Mouse (Mus musculus): ENCODE data around the gene Olfr1420. TPM values are rescaled to one million over a fixed set of nuclear protein-coding genes. Genes with fewer than 3 reads are reported as not detected.
"Not testable (repeated sequence)": the region's sequence is repeated elsewhere in the genome, so short reads cannot be mapped to it uniquely, and the experiment has no call there.

Olfr1420 gene
- polyA plus RNA-seq, 1 experiment, result not detected

DNA sequence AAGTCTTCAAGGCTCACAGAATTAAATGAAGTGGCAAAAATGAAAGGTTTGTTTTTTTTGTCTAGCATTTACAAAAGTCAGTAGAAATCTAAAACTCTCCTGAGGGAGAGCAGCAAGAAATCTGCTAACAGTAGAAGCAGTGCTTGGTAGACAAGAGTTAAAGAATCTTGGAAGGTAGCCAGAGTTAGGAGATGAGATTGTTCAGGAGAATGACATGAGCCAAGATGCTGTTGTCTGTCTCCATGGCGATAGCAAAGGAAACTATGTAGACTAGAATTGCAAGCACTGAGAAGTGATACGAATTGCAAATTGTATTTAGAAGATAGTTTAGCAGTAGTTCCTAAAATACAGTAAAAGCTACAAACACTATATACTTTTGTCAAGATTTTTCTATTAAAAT, 29.4 kb downstream of the Olfr1420 start:
- Histone ChIP-seq H3K27me3 (ENCODE audit: control insufficient read depth, insufficient read depth, low read length) (no peaks in the 10 kb centered on the region), H3K4me3 (ENCODE audit: low read depth, low read length) (no peak overlapping the region), H3K4me1 (ENCODE audit: control insufficient read depth, insufficient read depth, insufficient read length, low read length) (peaks cover 3% of the 10 kb centered on the region; the same call in 1 of the 2 replicates), H3K36me3 (ENCODE audit: control insufficient read depth, insufficient read depth, low read length) (peaks cover 28% of the 10 kb centered on the region), H3K27ac (ENCODE audit: insufficient read depth, low read depth, low read length) (no peak overlapping the region)
- 12% methylated on average over 2 of the region's 2 CpGs for WGBS
- TF ChIP-seq POLR2A (IDR thresholded peaks at IDR 0.05; ENCODE audit: low read depth, low read length) (no peak), CTCF (IDR thresholded peaks at IDR 0.05; ENCODE audit: extremely low read depth, insufficient read length, insufficient replicate concordance, low read depth, low read length) (no peak)

DNA sequence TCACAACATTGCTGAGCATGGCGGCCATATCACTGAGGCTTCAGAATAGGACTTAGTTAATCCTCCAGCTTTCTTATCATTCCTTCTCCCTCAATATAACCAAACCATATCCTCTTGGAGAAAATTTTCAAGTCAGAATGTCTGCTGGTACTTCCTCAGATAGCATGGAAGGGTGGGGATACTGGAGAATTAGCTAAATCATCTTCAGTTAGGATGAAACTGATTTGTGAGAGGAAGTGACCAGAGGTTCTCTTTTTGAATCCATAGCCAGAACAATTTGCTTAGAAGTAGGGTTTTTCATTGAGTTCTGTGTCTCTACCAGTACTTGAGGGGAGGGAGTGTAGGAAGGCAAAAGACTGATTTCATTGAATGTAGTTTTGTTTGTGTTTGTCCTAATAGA, 35.7 kb downstream of the Olfr1420 start:
- TF ChIP-seq CTCF (IDR thresholded peaks at IDR 0.05; ENCODE audit: extremely low read depth, insufficient read length, insufficient replicate concordance, low read depth, low read length) (no peak), POLR2A (IDR thresholded peaks at IDR 0.05; ENCODE audit: low read depth, low read length) (no peak)
- Histone ChIP-seq H3K4me1 (ENCODE audit: control insufficient read depth, insufficient read depth, insufficient read length, low read length) (no peaks in the 10 kb centered on the region), H3K4me3 (ENCODE audit: low read depth, low read length) (no peak overlapping the region), H3K27me3 (ENCODE audit: control insufficient read depth, insufficient read depth, low read length) (no peaks in the 10 kb centered on the region), H3K36me3 (ENCODE audit: control insufficient read depth, insufficient read depth, low read length) (peaks cover 60% of the 10 kb centered on the region), H3K27ac (ENCODE audit: insufficient read depth, low read depth, low read length) (no peak overlapping the region)
- 91% methylated on average over 1 of the region's 1 CpGs for WGBS

DNA sequence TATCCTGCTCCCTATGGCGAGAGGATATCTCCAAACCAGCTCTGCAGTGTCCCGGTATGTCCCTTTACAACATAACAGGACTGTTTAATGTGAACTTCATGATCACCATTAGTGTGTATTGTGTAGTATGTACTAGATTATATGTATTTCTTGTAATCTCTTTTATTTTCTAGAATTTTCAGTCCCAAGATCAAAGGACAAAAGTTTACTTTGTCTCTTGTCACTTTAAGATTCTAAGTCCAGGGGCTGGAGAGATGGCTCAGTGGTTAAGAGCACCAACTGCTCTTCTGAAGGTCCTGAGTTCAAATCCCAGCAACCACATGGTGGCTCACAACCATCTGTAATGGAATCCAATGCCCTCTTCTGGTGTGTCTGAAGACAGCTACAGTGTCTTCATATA, 36.1 kb downstream of the Olfr1420 start:
- WGBS, result 95% methylated on average over 2 of the region's 2 CpGs
- H3K4me3 ChIP-seq (ENCODE audit: low read depth, low read length); H3K27ac ChIP-seq (ENCODE audit: insufficient read depth, low read depth, low read length); H3K4me1 ChIP-seq (ENCODE audit: control insufficient read depth, insufficient read depth, insufficient read length, low read length); H3K27me3 ChIP-seq (ENCODE audit: control insufficient read depth, insufficient read depth, low read length): not testable (repeated sequence)
- H3K36me3 ChIP-seq (ENCODE audit: control insufficient read depth, insufficient read depth, low read length), result peaks cover 57% of the 10 kb centered on the region

DNA sequence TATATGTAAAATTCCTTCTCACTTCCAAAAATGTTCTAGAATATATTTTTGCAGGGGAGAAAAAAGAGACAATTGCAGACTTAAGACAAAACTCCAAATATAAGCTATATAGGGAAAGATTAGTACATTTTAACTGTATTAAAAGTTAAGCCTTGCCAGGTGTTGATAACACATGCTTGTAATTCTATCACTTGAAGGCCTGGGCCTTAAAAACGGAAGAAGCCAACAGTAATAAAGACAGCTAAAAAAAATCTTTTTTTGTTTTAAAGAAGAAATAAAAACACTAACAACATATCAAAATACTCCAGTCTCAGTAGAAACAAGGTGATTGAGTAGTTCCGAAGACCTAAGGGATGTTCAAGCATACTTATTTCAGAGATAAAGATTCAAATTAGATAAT, 40.0 kb downstream of the Olfr1420 start:
- no peak for TF ChIP-seq POLR2A (IDR thresholded peaks at IDR 0.05; ENCODE audit: low read depth, low read length)
- no peak for TF ChIP-seq CTCF (IDR thresholded peaks at IDR 0.05; ENCODE audit: extremely low read depth, insufficient read length, insufficient replicate concordance, low read depth, low read length)

DNA sequence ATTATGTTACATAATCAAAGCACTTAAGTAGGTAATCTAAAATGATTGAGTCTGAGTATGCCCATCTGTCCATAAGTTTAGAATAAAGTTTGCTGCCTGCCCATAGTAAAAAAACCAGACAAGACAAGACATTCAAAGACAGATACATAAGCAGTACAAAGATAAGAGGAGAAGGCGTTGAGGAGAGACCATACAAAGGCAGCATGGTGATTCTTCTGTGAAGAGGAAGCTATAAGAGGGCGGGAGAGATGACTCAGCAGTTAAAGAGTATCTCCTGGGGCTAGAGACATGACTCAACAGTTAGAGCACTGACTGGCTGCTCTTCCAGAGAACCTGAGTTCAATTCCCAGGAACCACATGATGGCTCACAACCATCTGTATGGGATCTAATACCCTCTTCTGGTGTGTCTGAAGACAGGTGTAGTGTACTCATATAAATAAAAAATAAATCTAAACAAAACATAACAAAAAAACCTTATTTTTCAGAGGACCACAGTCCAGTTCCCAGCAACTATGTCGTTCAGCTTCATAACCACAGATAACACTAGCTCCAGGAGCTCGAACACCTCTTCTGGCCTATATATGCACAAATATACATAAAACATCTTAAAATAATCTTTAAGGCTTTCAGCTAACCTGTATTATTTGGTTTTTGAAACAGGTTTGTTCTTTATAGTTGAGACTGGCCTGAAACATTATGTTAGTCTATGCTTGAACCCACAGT, 41.8 kb downstream of the Olfr1420 start:
- H3K27ac ChIP-seq (ENCODE audit: insufficient read depth, low read depth, low read length), result no peak overlapping the region
- 86% methylated on average over 4 of the region's 4 CpGs for WGBS
- no peak overlapping the region for H3K4me3 ChIP-seq (ENCODE audit: low read depth, low read length)
- H3K4me1 ChIP-seq (ENCODE audit: control insufficient read depth, insufficient read depth, insufficient read length, low read length), result no peaks in the 10 kb centered on the region
- TF ChIP-seq POLR2A (IDR thresholded peaks at IDR 0.05; ENCODE audit: low read depth, low read length), result no peak
- H3K27me3 ChIP-seq (ENCODE audit: control insufficient read depth, insufficient read depth, low read length), result no peaks in the 10 kb centered on the region
- H3K36me3 ChIP-seq (ENCODE audit: control insufficient read depth, insufficient read depth, low read length), result peaks cover 64% of the 10 kb centered on the region

More for the DNA sequence above, 40.0 kb downstream of the Olfr1420 start:
- H3K27ac ChIP-seq (ENCODE audit: insufficient read depth, low read depth, low read length), result no peak overlapping the region
- H3K4me3 ChIP-seq (ENCODE audit: low read depth, low read length), result no peak overlapping the region
- H3K4me1 ChIP-seq (ENCODE audit: control insufficient read depth, insufficient read depth, insufficient read length, low read length), result no peaks in the 10 kb centered on the region
- peaks cover 62% of the 10 kb centered on the region for H3K36me3 ChIP-seq (ENCODE audit: control insufficient read depth, insufficient read depth, low read length)
- H3K27me3 ChIP-seq (ENCODE audit: control insufficient read depth, insufficient read depth, low read length), result no peaks in the 10 kb centered on the region
- WGBS, result 84% methylated on average over 2 of the region's 2 CpGs

DNA sequence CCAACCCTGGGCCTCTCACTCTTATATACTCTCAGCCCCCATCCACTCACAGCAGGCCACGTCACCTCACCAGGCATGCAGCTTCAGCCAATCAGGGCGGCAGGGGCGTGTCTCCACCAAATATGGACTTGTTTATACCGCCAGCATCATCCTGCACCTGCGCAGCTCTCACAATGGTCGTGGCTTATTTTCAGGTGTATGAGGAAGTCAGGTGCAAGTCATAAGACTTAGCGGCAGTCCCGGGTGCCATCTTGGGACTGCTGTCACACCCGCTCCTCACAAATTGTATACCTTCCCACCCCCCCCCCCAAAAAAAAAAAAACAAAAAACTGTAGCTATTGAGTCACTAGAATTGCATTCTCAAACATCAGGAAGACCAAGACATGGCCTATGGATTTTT, 60.1 kb downstream of the Olfr1420 start:
- H3K4me3 ChIP-seq (ENCODE audit: low read depth, low read length); H3K27ac ChIP-seq (ENCODE audit: insufficient read depth, low read depth, low read length); H3K27me3 ChIP-seq (ENCODE audit: control insufficient read depth, insufficient read depth, low read length); H3K4me1 ChIP-seq (ENCODE audit: control insufficient read depth, insufficient read depth, insufficient read length, low read length): not testable (repeated sequence)
- WGBS, result 95% methylated on average over 9 of the region's 9 CpGs
- H3K36me3 ChIP-seq (ENCODE audit: control insufficient read depth, insufficient read depth, low read length), result peaks cover 27% of the 10 kb centered on the region

Other genes starting within 250 kb of the Olfr1420 start
- gene Ms4a3, start 245.7 kb upstream of the Olfr1420 start, polyA plus RNA-seq (2012; rRNA removed), result not detected in 2 replicates
- not detected in 2 replicates for gene Oosp2, start 226.0 kb upstream of the Olfr1420 start, polyA plus RNA-seq (2012; rRNA removed)
- 0.38 TPM in 1 of 2 replicates, not detected in the other for gene Oosp1, start 195.4 kb upstream of the Olfr1420 start, polyA plus RNA-seq (2012; rRNA removed)
- not detected in 2 replicates for gene Oosp3, start 189.5 kb upstream of the Olfr1420 start, polyA plus RNA-seq (2012; rRNA removed)
- gene Gif, start 139.0 kb upstream of the Olfr1420 start, polyA plus RNA-seq (2012; rRNA removed), result 0.09 and 8.4 TPM in 2 replicates
- gene Mrpl16, start 116.2 kb upstream of the Olfr1420 start, polyA plus RNA-seq (2012; rRNA removed), result 1.8 and 4.0 TPM in 2 replicates
- 12.7 and 38.0 TPM in 2 replicates for gene Stx3, start 67.2 kb upstream of the Olfr1420 start, polyA plus RNA-seq (2012; rRNA removed)
- not detected in 2 replicates for gene Olfr1417, start 47.3 kb upstream of the Olfr1420 start, polyA plus RNA-seq (2012; rRNA removed)
- gene Olfr1418, start 25.5 kb upstream of the Olfr1420 start, polyA plus RNA-seq (2012; rRNA removed), result not detected in 2 replicates
- not detected in 2 replicates for gene Olfr1419, start 11.5 kb upstream of the Olfr1420 start, polyA plus RNA-seq (2012; rRNA removed)
- gene Patl1, start 25.8 kb downstream of the Olfr1420 start, polyA plus RNA-seq (2012; rRNA removed), result 6.6 and 12.2 TPM in 2 replicates
- gene Osbp, start 79.4 kb downstream of the Olfr1420 start, polyA plus RNA-seq (2012; rRNA removed), result 7.0 and 12.0 TPM in 2 replicates
- gene Olfr1423, start 154.8 kb downstream of the Olfr1420 start, polyA plus RNA-seq (2012; rRNA removed), result not detected in 2 replicates
- not detected in 2 replicates for gene Olfr1424, start 176.1 kb downstream of the Olfr1420 start, polyA plus RNA-seq (2012; rRNA removed)
- not detected in 2 replicates for gene Olfr1425, start 191.2 kb downstream of the Olfr1420 start, polyA plus RNA-seq (2012; rRNA removed)
- gene Olfr1426, start 205.4 kb downstream of the Olfr1420 start, polyA plus RNA-seq (2012; rRNA removed), result not detected in 2 replicates
- gene Olfr1427, start 216.8 kb downstream of the Olfr1420 start, polyA plus RNA-seq (2012; rRNA removed), result not detected in 2 replicates
- not detected in 2 replicates for gene Olfr1428, start 229.3 kb downstream of the Olfr1420 start, polyA plus RNA-seq (2012; rRNA removed)
- not detected in 2 replicates for gene Olfr76, start 236.6 kb downstream of the Olfr1420 start, polyA plus RNA-seq (2012; rRNA removed)